Mouse (Mus musculus): ENCODE data around the gene Tufm.

GRCm38 (mm10) chr7:126458844-126459618, 28.1 kb upstream of the Tufm start:
- TF ChIP-seq CTCF (IDR thresholded peaks at IDR 0.05; ENCODE audit: extremely low read depth, insufficient read length, insufficient replicate concordance, low read depth, low read length) (no peak), POLR2A (IDR thresholded peaks at IDR 0.05; ENCODE audit: low read depth, low read length) (no peak)

All from small intestine, adult 2 months (tissue).